Mouse (Mus musculus) lung, adult 2 months (tissue): ENCODE data around the gene Ankle2.

Experiments
- CTCF ChIP-seq: fragments of 200-500 bp; IDR thresholded peaks from 2 replicates; pipeline ENCODE4 v1.5.1; 2011; ENCODE audit warnings: mild to moderate bottlenecking, low read length, control low read depth; ENCODE audit not compliant: insufficient read depth
- POLR2A ChIP-seq: fragments of 200-500 bp; IDR thresholded peaks from 2 replicates; pipeline ENCODE4 v1.6.1; 2011; ENCODE audit warnings: low read depth, mild to moderate bottlenecking, control low read depth, low read length, borderline replicate concordance; ENCODE audit errors: extremely low read depth

GRCm38 (mm10) chr5:110244091-110244490, 13.3 kb downstream of the Ankle2 start:
- TF ChIP-seq CTCF (no peak), POLR2A (no peak)
